Mouse (Mus musculus): ENCODE measurements around the gene Wdr37. TPM values are rescaled to one million over a fixed set of nuclear protein-coding genes. Genes with fewer than 3 reads are reported as not detected.

Gene Wdr37
- polyA plus RNA-seq, 1 experiment from 2014 or later, result 20.6 TPM

Small RNA genes within 50 kb of the gene (microRNA-seq; reads per million reads assigned to microRNA genes)
- gene Gm22750, result not detected

Other genes starting within 250 kb of the Wdr37 start
- 40.1 and 49.2 TPM in 2 replicates for gene Idi1, start 13.6 kb upstream of the Wdr37 start, polyA plus RNA-seq (2015; fragmentation: Nextera tagmentation; extraction: Ambion mirVana)
- gene Gm9745, start 76.3 kb upstream of the Wdr37 start, polyA plus RNA-seq (2015; fragmentation: Nextera tagmentation; extraction: Ambion mirVana), result not detected in 2 replicates
- gene Idi2, start 81.0 kb upstream of the Wdr37 start, polyA plus RNA-seq (2015; fragmentation: Nextera tagmentation; extraction: Ambion mirVana), result 0.09 and 0.14 TPM in 2 replicates
- gene Gtpbp4, start 124.2 kb upstream of the Wdr37 start, polyA plus RNA-seq (2015; fragmentation: Nextera tagmentation; extraction: Ambion mirVana), result 52.0 and 53.2 TPM in 2 replicates
- 27.0 and 27.1 TPM in 2 replicates for gene Larp4b, start 222.0 kb upstream of the Wdr37 start, polyA plus RNA-seq (2015; fragmentation: Nextera tagmentation; extraction: Ambion mirVana)

Measured in heart, embryonic 16.5 days (tissue).